Mouse (Mus musculus) bone marrow macrophage, adult 2 months (primary cell): Measurements from ENCODE around the gene Cd80.

ENCODE experiments used
- CTCF ChIP-seq: IDR thresholded peaks from 2 replicates; pipeline ENCODE4 v1.5.1; 2012; ENCODE audit warnings: low read depth, mild to moderate bottlenecking, low read length, moderate library complexity
- POLR2A ChIP-seq: IDR thresholded peaks from 2 replicates; pipeline ENCODE4 v1.6.1; 2012; ENCODE audit warnings: mild to moderate bottlenecking, low read depth, low read length, borderline replicate concordance

GRCm38 (mm10) chr16:38456812-38457567, 1.6 kb downstream of the Cd80 start:
- TF ChIP-seq CTCF (no peak), POLR2A (no peak)
